Mouse (Mus musculus) spleen, postnatal 36 days (tissue): ENCODE data around the gene Zfp692.
A peak's percentile ranks its signal among the peaks of the same experiment; 100 is the strongest.
"Not testable (repeated sequence)": the region's sequence is repeated elsewhere in the genome, so short reads cannot be mapped to it uniquely, and the experiment has no call there.

Source experiments
- DNase-seq, 2 experiments: peaks; one replicate each; pipeline ENCODE4 v3.0.0; 2022; ENCODE audit warnings: low spot score in 2 of 2, mixed read lengths in 1 of 2

The Zfp692 gene

GRCm38 (mm10) chr11:58306860-58307308 is at the start of gene Zfp692:
Gene Zfp692 (plus strand): TSS chr11:58307069.
- peak; percentile 92 to 94 for DNase-seq

- no peak for DNase-seq
Observed at GRCm38 (mm10) chr11:58257816-58258215, 49.1 kb upstream of the Zfp692 start.

GRCm38 (mm10) chr11:58260156-58260555 is 46.7 kb upstream of the Zfp692 start:
- no peak for DNase-seq

DNA sequence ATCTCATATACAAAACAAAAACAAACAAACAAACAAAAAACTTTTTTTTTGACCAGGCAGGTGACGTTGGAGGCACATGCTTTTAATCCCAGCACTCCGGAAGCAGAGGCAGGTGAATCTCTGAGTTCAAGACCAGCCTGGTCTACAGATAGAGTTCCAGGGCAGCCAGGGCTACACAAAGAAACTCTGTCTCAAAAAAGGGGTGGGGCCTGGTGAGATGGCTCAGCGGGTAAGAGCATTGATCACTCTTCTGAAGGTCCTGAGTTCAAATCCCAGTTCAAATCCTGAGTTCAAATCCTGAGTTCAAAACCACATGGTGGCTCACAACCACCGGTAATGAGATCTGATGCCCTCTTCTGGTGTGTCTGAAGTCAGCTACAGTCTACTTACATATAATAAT is 45.0 kb upstream of the Zfp692 start:
- DNase-seq, result no peak

GRCm38 (mm10) chr11:58262336-58262735 is 44.5 kb upstream of the Zfp692 start:
- DNase-seq, result no peak

DNA sequence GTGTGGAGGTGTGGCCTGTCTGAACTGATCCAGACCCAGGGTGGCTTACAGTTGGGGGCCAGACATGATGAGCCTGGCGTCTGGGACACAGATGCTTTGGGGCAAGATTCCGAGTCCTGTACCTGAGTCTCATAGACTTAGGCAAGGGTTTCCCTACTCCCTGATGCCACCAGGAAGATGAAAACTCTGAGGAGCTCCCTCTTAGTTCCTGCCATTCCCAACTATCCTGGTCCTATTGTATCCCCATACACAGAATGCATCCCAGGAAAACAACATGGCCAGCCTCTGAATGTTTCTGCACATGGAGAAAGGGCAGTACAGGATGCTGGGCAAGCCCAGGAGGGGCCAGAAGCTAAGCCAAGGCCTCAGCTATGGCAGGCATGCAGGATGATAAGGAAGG is 43.4 kb upstream of the Zfp692 start:
- no peak for DNase-seq

GRCm38 (mm10) chr11:58264546-58264945 is 42.3 kb upstream of the Zfp692 start:
- DNase-seq, result no peak

DNA sequence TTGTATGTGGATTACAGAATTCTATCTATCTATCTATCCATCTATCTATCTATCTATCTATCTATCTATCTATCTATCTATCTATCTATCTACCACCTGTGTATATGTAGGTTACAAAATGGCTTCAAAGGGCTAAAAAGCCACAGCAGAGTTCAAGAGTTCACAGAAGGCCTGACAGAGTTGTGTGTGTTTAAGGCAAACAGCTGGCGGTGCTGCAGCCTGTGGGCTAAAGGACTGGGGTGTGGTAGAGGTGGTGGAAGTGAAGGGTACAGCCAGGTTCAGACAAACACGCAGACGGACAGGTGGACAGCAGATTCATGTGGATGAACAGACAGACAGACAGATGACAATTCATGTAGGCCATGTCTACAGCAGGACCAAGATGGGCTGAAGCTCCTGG is 38.6 kb upstream of the Zfp692 start:
- no peak for DNase-seq

DNA sequence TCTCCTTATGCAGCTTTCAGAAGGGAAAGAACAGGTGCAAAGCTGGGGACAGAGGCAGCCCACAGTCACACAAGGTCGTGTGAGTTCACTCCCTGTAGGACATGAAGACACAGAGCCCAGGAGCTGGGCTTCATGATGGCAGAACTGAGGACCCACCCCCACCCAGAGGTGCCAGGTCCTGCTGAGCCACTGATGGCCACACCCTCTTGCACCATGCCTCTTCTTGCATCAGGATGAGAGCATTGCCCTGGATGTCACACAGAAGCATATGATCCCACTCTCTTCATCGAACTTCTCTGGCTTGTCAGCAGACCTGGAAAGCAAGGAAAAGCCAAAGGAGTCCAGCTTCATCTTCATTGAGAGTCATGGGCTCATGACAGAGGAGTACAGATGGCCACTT is 32.3 kb upstream of the Zfp692 start, which contains the start of gene 4930438A08Rik:
Gene 4930438A08Rik, plus strand, starts transcription at position 228 of the 400 bp plus-strand sequence.
- DNase-seq, result no peak

DNA sequence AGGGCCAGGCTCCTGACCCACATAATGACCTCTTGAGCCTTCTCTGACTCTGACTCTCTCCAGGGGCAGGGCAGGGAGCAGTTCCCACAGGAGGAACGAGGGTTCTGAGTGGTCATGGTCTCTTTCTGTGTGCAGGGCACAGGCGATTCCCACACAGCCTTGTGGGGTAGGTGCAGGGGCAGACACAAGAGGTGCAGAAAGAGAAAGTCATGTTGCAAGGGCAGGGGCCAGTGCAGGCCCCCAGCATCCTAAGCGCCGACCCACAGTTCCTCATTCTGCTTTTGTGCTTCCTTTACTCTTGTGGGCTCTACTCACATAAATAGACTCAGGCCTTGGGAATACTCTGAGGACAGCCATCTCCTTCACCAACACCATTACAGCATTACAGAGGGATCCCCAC is 31.1 kb upstream of the Zfp692 start:
- DNase-seq, result no peak

- no peak for DNase-seq
Observed at GRCm38 (mm10) chr11:58281970-58282496, 24.8 kb upstream of the Zfp692 start.

DNA sequence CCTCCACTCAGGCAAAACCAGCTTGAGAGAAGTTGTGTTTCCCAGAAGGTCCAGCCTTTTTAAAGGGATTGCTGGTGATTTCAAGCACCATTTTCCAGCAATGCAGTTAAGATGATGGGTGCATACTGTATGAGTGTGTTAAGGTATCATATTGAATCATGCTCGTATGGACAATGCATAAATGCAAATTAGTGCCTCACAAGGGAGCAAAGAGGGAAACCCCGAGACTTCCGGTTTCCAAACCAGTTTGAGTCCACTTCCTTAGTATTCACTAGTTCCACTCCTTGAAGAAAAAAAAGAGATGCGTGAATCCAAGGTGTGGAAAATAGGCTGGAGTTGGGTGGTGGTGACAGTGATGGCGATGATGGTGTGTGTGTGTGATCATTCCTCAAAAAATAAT is 24.4 kb upstream of the Zfp692 start:
- DNase-seq, result no peak

DNA sequence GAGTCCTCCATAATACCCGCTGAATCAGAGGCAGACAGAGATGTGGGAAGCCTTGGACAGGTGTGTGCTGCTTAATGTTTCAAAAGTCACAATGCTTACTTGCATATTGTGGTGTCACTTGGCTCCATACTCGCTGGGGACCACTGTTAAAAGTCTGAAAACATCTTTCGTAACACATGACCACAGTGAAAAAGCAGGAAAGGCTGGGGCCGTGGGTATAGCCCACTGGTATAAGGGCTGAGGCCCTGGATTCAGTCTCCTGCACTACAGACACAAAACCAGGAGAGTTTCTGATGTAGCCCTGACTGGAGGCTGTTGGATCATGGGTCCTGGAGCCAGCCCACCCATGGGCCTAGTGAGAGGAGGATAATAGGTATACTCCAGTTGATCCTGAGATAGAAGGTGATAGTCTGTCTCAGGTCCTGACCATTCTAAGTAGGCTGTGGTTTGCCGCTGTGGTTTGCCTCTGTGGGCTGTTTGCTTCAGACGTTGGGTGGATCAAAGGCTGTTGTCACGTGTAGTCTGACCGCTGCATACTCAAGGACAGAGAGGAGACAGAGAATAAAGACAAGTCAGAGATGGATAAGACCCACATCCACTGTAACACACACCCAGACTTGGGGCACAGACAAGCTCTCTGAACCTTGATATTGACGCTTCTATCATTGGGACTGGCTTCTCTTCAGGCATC is 16.7 kb upstream of the Zfp692 start:
- DNase-seq, result no peak

DNA sequence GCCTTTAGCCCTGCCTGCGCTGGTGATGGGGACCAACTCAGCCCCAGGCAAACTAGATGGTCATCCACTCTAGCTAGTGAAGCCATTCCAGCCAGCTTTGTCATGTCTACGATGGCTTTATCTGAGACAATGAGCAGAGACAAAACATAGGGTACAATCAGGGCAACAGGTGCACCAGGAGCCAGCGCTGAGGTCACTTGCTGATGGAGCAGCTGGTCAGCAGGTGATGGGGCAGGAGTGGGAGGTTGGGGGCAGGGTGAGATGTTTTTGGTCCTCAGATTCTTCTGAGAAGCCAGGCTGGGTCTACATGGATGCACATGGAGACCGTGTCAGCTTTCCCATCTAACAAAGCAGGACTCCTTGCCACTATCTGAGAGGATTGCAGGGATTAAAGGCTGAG is 16.1 kb upstream of the Zfp692 start:
- DNase-seq, result no peak

DNA sequence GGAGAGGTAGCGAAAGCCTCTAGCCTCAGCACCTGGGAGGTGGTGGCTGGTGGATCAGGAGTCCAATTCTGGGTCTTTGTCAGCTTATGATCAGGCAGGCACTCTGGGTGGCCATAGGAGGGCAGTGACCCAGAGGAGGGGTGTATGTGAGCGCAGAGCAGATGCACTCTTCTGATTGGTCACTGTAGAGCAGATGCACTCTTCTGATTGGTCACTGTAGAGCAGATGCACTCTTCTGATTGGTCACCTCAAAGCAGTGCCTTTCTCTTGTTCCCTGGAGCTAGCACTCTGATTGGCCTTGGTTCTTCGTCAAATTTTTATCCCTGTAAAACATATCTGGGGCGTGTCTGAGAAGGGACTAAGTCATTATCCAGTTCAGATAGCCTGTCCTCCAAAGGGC is 14.1 kb upstream of the Zfp692 start:
- no peak for DNase-seq

GRCm38 (mm10) chr11:58297396-58297795 is 9.5 kb upstream of the Zfp692 start:
- DNase-seq, result no peak

DNA sequence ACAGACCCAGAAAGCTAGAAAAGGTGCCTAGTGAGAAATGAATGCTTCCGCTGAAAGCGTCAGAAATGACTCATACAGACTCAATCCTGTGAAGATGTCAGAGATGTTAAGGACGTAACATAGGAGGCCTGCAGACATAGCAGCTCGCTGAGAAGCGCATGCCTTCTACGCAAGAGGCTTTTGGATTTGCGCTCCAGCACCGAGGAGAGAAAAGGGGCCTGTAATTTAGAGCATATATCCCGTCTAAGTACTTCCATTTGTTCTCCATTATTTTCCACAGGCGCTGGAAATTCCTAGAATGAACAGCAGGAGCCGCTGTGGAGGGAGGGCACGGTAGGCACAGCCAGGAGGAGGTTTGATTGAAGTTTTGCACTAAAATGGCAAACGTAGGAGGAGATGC is 5.8 kb upstream of the Zfp692 start:
- DNase-seq, result peak; percentile 29 to 50

DNA sequence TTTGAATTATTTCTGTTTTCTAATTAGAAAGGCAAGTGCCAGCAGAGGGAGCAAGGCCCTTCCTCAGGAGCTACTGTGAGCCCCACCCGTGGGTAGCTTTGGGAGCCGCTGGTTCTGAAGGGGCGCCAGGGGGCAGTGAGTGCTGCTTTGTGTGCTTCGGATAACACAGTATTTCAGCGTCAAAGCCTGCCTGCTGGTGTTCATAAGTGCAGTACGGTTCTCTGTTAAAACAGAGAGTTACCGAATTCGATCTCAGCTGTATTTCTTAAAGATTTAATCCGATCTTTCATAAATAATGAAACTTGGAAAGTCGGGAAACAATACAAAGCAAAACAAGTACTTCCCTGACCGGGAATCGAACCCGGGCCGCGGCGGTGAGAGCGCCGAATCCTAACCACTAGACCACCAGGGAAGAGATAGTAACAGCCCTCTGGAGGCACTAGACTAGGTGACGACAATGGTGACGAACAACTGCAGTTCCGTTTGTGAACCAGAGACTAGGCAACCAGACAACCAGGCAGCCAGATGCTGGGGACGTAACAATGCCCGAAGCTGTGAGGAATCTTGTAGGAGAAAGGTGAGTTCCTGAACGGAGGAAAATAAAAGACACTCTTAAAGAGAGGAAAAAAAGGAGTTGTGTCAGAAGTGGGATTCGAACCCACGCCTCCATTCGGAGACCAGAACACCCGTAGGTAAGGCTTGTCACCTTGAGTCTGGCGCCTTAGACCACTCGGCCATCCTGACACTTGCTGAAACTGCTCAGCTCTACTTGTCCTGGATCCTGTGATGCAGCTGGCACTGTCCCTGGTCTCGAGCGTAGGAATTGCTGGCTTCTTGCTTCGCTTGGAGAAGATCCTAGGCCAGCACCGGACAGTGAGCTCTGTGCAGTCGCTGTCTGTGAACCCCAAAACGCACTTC is 4.8 kb upstream of the Zfp692 start:
- DNase-seq, result peak; percentile 92 to 95

GRCm38 (mm10) chr11:58302774-58303445 is 4.0 kb upstream of the Zfp692 start:
- no peak for DNase-seq

GRCm38 (mm10) chr11:58303594-58303993 is 3.3 kb upstream of the Zfp692 start:
- DNase-seq, result no peak

DNA sequence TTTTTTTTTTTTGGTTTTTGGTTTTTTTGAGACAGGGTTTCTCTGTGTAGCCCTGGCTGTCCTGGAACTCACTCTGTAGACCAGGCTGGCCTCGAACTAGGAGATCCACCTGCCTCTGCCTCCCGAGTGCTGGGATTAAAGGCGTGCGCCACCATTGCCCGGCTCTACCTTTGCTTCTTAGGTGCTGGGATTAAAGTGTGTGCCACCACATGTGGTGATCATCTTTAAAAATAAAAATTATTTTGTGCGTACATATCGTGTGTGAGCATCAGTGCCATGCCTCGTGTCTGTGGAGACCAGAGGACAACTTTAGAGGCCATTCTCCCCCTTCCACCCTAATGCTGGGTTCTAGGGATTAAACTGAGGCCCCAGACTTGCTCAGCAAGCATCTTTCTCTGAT is 1.6 kb upstream of the Zfp692 start:
- not testable (repeated sequence) for DNase-seq
